Mouse (Mus musculus) small intestine, adult 2 months (tissue): Measurements from ENCODE around the gene Spry1.

Source experiments
- CTCF ChIP-seq: fragments of 200-500 bp; IDR thresholded peaks from 2 replicates; pipeline ENCODE4 v1.5.1; 2012; ENCODE audit warnings: low read depth, mild to moderate bottlenecking, control low read depth, inconsistent platforms, low read length, moderate library complexity, mixed read lengths; ENCODE audit not compliant: insufficient replicate concordance, insufficient read length; ENCODE audit errors: extremely low read depth
- POLR2A ChIP-seq: fragments of 200-500 bp; IDR thresholded peaks from 2 replicates; pipeline ENCODE4 v1.6.1; 2012; ENCODE audit warnings: low read depth, mild to moderate bottlenecking, control low read depth, inconsistent platforms, low read length, moderate library complexity

DNA sequence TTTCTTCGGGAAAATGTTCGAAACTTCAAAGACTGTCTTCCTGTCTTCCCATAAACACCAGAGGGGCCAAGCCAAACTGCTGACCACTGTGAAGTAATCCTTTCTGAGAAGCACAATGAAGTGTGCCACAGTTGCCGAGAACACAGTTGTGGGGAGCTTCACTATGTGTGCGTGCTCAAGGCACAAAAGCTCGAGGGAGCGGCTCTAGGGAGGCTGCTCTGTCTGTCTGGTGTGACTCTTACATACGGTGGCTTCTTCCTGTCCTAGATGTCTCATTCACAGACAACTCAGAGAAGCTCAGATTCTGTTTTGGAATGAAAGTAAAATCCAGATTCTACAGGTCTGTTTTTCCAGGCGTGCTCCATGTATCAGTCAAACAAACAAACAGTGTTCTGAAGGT is 36.5 kb downstream of the Spry1 start:
- TF ChIP-seq POLR2A (no peak), CTCF (no peak)
